Mouse (Mus musculus) heart, adult 2 months (tissue): Measurements from ENCODE around the gene Txlng. TPM values are rescaled to one million over a fixed set of nuclear protein-coding genes. Genes with fewer than 3 reads are reported as not detected.
A peak's percentile ranks its signal among the peaks of the same experiment; 100 is the strongest.

ENCODE experiments used
- DNase-seq, 2 experiments: peaks; one replicate each; pipeline ENCODE4 v3.0.0; 2021
- H3K27ac ChIP-seq: fragments of 200-600 bp; 2 replicates; pipeline ENCODE4 v1.8.1; 2022
- H3K27me3 ChIP-seq: fragments of 200-500 bp; 2 replicates; pipeline ENCODE4 v1.6.1; 2012; ENCODE audit warnings: mild to moderate bottlenecking, low read length, inconsistent platforms, mixed read lengths; ENCODE audit not compliant: control insufficient read depth, insufficient read depth
- H3K36me3 ChIP-seq: fragments of 200-500 bp; 2 replicates; pipeline ENCODE4 v1.6.1; 2012; ENCODE audit warnings: low read length, inconsistent platforms; ENCODE audit not compliant: control insufficient read depth, insufficient read depth
- H3K4me1 ChIP-seq: fragments of 200-500 bp; 2 replicates; pipeline ENCODE4 v1.6.1; 2011; ENCODE audit warnings: low read length; ENCODE audit not compliant: control insufficient read depth, insufficient read depth
- H3K4me3 ChIP-seq: fragments of 200-600 bp; 2 replicates; pipeline ENCODE4 v1.8.1; 2022
- H3K79me2 ChIP-seq: fragments of 200-500 bp; replicated peaks from 2 replicates; pipeline ENCODE4 v1.6.1; 2012; ENCODE audit warnings: mild to moderate bottlenecking, inconsistent platforms, low read length, moderate library complexity, mixed read lengths; ENCODE audit not compliant: control insufficient read depth, insufficient read depth
- H3K9ac ChIP-seq: fragments of 200-500 bp; 2 replicates; pipeline ENCODE4 v1.6.1; 2012; ENCODE audit warnings: low read depth, mild to moderate bottlenecking, control low read depth, inconsistent platforms, low read length, mixed read lengths
- CTCF ChIP-seq: fragments of 200-600 bp; IDR thresholded peaks from 2 replicates; pipeline ENCODE4 v1.8.1; 2022; ENCODE audit warnings: antibody characterized with exemption, mild to moderate bottlenecking, moderate library complexity
- EP300 ChIP-seq: fragments of 200-500 bp; IDR thresholded peaks from 2 replicates; pipeline ENCODE4 v1.6.1; 2011; ENCODE audit warnings: low read depth, low read length, control low read depth; ENCODE audit not compliant: insufficient read depth
- POLR2A ChIP-seq: fragments of 200-500 bp; IDR thresholded peaks from 2 replicates; pipeline ENCODE4 v1.6.1; 2011; ENCODE audit warnings: mild to moderate bottlenecking, low read depth, low read length, control low read depth; ENCODE audit not compliant: insufficient read depth
- WGBS: fragments of 180-500 bp; shearing (Covaris S2); methylation state at CpG from one replicate; pipeline ENCODE4 v1.1.7; 2018; 5-methylcytosine and 5-hydroxymethylcytosine counted together
- intact Hi-C: fragments of 180-260 bp; cut with DNase I; formaldehyde crosslinking; loops from one replicate; pipeline ENCODE4 v1.15.1; 2025
- polyA plus RNA-seq: library from polyadenylated mRNA; depleted of rRNA; stranded (reverse); fragments of >200 nt; gene quantifications from 2 replicates; pipeline ENCODE4 v1.2.3, GENCODE M21; 2012
- total RNA-seq, 2 experiments: library from RNA; stranded (reverse); gene quantifications; 2 replicates each; pipeline ENCODE4 v1.2.3; 2021

The Txlng gene
- total and polyA plus RNA-seq, 3 experiments, result 2.8 to 8.1 (median 6.9) TPM

- no peak for DNase-seq
- Histone ChIP-seq H3K9ac (no peak overlapping the region), H3K4me3 (peak overlapping the region; percentile 73), H3K27ac (no peak overlapping the region; the same call in 1 of the 2 replicates), H3K79me2 (no peaks in the 10 kb centered on the region), H3K4me1 (0 out of 2 replicates have a peak, but pooled peaks cover 1% of the 10 kb centered on the region), H3K36me3 (peaks cover 4% of the 10 kb centered on the region), H3K27me3 (no peaks in the 10 kb centered on the region)
- intact Hi-C loops, result no loop called here
- 33% methylated on average over 9 of the region's 9 CpGs for WGBS
- TF ChIP-seq EP300 (no peak), POLR2A (no peak), CTCF (no peak)
These were observed 67.4 kb downstream of the Txlng start for GRCm38 (mm10) chrX:162761716-162762395.

GRCm38 (mm10) chrX:162760958-162761515 lies 68.2 kb downstream of the Txlng start:
- WGBS, result 23% methylated on average over 34 of the region's 50 CpGs
- TF ChIP-seq POLR2A (no peak), EP300 (no peak), CTCF (no peak)
- DNase-seq, result no peak
- Histone ChIP-seq H3K9ac (peak overlapping the region; percentile 80), H3K4me3 (peak overlapping the region; percentile 73), H3K4me1 (0 out of 2 replicates have a peak, but pooled peaks cover 1% of the 10 kb centered on the region), H3K27me3 (no peaks in the 10 kb centered on the region), H3K36me3 (peaks cover 4% of the 10 kb centered on the region), H3K27ac (peak overlapping the region; percentile 92), H3K79me2 (no peaks in the 10 kb centered on the region)
- intact Hi-C loops, result loop anchor here (1.0 kb wide), 1 partner anchor 26 kb away; no protein-coding TSS in a partner anchor

DNA sequence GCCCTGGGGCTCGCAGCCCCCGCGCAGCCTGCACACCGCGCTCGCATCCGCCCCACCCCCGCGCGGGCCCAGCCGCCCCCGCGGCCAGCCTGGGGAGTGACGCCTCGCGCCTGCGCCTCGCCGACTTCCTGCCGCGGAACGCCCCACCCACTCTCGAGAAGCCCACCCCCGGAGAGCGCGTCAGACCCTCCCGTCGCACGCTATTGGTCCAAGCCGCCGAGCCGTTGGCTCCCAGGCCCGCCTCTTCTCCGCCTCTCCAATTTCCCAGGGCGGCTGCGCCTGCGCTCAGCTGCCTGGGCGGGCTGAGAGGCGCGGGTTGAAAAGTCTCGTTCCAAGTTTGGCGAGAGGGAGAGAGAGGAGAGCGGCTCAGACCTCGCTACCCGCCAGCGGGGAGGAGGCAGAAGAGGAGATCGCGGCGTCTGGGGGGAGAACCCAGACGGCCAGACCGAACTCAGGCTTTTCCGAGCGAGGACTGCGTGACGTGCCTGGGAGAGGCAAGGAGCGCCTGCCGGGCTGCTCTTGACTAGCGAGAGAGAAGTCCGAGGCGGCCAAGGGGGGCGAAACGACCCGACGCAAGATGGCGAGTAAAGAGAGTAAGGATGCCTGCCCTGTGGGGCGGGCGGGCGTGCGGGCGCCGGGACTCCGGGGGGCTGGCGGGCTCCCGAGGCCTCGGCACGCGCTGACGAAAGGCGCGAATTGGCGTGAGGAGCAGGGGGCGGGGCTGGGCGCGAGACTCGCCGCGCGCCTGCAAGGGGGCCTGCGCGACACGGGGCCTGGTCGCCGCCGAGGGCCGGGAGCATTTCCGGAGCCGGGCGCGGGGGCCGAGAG lies 68.9 kb downstream of the Txlng start, which contains the start of gene Rbbp7:
TSS of gene Rbbp7 (plus strand) at position 288 of the 828 bp plus-strand sequence.
- Histone ChIP-seq H3K4me3 (peak within 1 kb of the TSS; percentile 73), H3K27me3 (no peaks in the 10 kb centered on the region), H3K9ac (peak within 1 kb of the TSS; percentile 82), H3K27ac (peak within 1 kb of the TSS; percentile 92), H3K79me2 (no peaks in the 10 kb centered on the region), H3K36me3 (peaks cover 4% of the 10 kb centered on the region), H3K4me1 (0 out of 2 replicates have a peak, but pooled peaks cover 1% of the 10 kb centered on the region)
- WGBS, result 22% methylated on average over 71 of the region's 100 CpGs
- intact Hi-C loops, result loop anchor here (1.0 kb wide), 1 partner anchor 25 kb away; no protein-coding TSS in a partner anchor
- peak; percentile 90 to 94 for DNase-seq
- TF ChIP-seq EP300 (no peak), CTCF (no peak), POLR2A (peak; percentile 88)

DNA sequence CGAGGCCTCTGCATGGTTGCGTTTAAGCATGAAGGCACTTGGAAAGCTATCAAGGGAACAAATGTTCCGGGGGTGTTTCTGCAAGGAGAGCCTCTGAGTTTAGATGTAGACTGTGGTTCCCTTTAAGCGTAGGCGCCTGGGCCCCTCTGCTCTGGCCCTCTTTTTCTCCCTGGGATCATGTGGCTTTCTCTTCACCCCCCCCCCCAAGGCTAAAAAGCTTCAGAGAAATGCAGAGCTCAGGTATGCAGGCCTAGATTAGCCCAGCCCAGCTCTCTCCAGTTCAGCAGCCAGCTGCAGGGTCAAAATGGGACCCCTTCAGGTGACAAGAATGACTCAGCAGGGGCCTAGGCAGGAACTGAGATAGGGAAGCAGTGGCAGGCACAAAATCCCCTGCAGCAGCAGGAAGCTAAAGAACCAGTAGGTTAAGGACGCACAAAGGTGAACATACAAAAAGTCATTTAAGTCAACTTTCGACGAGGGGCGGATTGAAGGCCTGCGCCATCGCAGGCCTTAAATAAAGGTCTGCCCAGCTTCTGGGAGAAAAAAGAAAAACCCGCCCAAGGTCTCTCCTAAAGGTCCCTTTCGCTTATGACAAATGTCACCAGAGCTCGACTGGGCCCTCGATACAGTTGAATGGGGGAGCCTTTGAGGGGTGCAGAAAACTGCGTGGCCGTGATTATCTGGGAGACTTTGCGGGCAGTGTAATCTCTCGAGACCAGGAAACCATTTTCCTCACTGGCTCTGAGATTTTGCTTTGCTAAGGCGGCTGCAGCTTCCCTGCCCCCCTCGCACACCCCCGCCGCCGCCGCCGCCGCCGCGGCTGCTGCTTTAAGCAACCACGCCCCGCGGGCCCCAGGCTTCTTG lies 69.8 kb downstream of the Txlng start:
- DNase-seq, result no peak
- Histone ChIP-seq H3K36me3 (peaks cover 4% of the 10 kb centered on the region), H3K4me1 (0 out of 2 replicates have a peak, but pooled peaks cover 1% of the 10 kb centered on the region), H3K27me3 (no peaks in the 10 kb centered on the region), H3K4me3 (peak overlapping the region; percentile 49), H3K27ac (peak overlapping the region; percentile 80), H3K79me2 (no peaks in the 10 kb centered on the region), H3K9ac (peak overlapping the region; percentile 70)
- no peak for TF ChIP-seq EP300
- TF ChIP-seq POLR2A, result peak; percentile 26; the same call in 1 of the 2 replicates
- intact Hi-C loops, result loop anchor here (1.0 kb wide), 1 partner anchor 24 kb away; no protein-coding TSS in a partner anchor
- WGBS, result 28% methylated on average over 32 of the region's 32 CpGs

DNA sequence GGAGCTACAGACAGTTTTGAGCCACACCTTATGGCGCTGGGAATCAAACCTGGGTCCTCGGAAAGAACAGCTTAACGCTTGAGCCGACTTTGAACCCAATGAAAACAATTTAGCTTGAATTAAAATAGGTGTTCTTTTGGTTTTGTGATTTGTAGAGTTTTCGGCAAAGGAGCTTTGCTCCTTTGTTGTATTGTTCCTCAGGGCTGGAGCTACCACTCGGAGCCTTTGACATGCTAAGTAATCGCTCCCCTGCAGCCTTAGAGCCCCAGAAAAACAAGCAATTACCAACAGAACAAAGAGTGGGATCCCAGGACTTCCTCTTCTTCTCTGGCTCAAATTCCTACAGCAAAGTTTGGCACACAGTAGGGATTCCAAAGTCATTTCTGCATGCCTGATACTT lies 73.2 kb downstream of the Txlng start:
- Histone ChIP-seq H3K27me3 (no peaks in the 10 kb centered on the region), H3K9ac (no peak overlapping the region), H3K36me3 (no peaks in the 10 kb centered on the region), H3K79me2 (no peaks in the 10 kb centered on the region), H3K4me1 (no peaks in the 10 kb centered on the region), H3K27ac (no peak overlapping the region), H3K4me3 (no peak overlapping the region)
- intact Hi-C loops, result no loop called here
- no peak for TF ChIP-seq CTCF
- TF ChIP-seq POLR2A, result no peak
- TF ChIP-seq EP300, result no peak
- no peak for DNase-seq
- 70% methylated on average over 7 of the region's 7 CpGs for WGBS
